Mouse (Mus musculus) liver, embryonic 14.5 days (tissue): ENCODE measurements around the gene Plekhg2.

Experiments used
- CTCF ChIP-seq: IDR thresholded peaks from 2 replicates; pipeline ENCODE4 v1.5.1; 2016; ENCODE audit warnings: antibody characterized with exemption, low read depth, control low read depth
- EP300 ChIP-seq: IDR thresholded peaks from 2 replicates; pipeline ENCODE4 v1.6.1; 2016; ENCODE audit warnings: antibody characterized with exemption, low read depth

DNA sequence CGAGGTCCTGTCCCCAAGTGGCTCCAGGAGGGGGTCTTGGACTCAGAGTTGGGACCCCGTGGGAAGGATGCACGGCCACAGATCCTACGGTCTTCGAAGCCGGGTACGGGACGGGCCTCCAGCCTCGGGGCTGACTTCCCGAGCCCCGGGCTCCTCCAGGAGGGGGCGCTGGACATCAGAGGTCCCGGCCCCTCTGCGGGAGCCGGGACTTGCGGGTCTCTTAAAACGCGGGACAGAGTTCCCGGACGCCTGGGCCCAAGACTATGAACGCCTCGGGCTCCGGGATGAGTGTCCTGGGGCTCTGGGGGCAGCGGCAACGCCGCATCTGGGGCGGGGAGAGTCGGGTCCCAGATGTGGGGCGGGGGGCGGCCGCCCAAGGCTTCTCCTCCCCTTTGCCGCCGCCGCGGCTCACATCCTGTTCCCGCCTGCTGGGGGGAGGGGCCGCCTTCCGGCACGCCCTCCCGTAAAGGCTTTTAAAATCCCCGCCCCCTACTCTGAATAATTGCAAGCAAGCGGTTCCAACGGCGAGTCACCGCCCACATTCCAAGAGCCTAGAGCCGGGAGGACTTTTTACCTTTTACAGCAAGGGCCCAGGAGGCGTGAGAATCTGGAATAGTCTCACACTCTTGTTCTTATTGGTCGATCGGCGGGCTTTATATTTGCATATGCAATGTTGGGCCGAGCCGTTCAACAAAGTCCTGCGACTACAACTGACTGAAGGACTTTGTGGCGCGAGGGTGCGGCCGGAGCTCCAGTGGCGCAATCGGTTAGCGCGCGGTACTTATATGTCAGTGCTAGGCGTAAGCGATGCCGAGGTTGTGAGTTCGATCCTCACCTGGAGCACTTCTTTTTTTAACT lies at the start of gene Plekhg2:
- TF ChIP-seq CTCF (peak; percentile 71), EP300 (peak; percentile 39)
